Mouse (Mus musculus) limb, embryonic 13.5 days (tissue): Measurements from ENCODE around the gene Taf10. TPM values are rescaled to one million over a fixed set of nuclear protein-coding genes. Genes with fewer than 3 reads are reported as not detected.
A peak's percentile ranks its signal among the peaks of the same experiment; 100 is the strongest.
"Not testable (repeated sequence)": the region's sequence is repeated elsewhere in the genome, so short reads cannot be mapped to it uniquely, and the experiment has no call there.

Experiments
- ATAC-seq: fragments of 200-750 bp; cut with Nextera tagmentation; 2 replicates; pipeline ENCODE4 v1.8.0; 2017; ENCODE audit warnings: low read depth, moderate number of reproducible peaks, moderate TSS enrichment; ENCODE audit not compliant: low FRiP score
- H3K27ac ChIP-seq: fragments of 300-500 bp; sonication (generic); 2 replicates; pipeline ENCODE4 v1.5.1; 2015; ENCODE audit warnings: inconsistent platforms, mild to moderate bottlenecking, moderate library complexity
- H3K27me3 ChIP-seq: fragments of 300-500 bp; sonication (generic); 2 replicates; pipeline ENCODE4 v1.6.1; 2015; ENCODE audit warnings: mild to moderate bottlenecking, inconsistent platforms
- H3K36me3 ChIP-seq: fragments of 300-500 bp; sonication (generic); 2 replicates; pipeline ENCODE4 v1.6.1; 2015; ENCODE audit warnings: inconsistent platforms, mild to moderate bottlenecking, moderate library complexity
- H3K4me1 ChIP-seq: fragments of 300-500 bp; sonication (generic); 2 replicates; pipeline ENCODE4 v1.6.1; 2015; ENCODE audit warnings: inconsistent platforms
- H3K4me2 ChIP-seq: fragments of 300-500 bp; sonication (generic); replicated peaks from 2 replicates; pipeline ENCODE4 v1.6.1; 2015; ENCODE audit warnings: inconsistent platforms, mild to moderate bottlenecking, moderate library complexity
- H3K4me3 ChIP-seq: fragments of 300-500 bp; sonication (generic); 2 replicates; pipeline ENCODE4 v1.5.1; 2015; ENCODE audit warnings: moderate library complexity, mild to moderate bottlenecking, inconsistent platforms
- H3K9ac ChIP-seq: fragments of 300-500 bp; sonication (generic); 2 replicates; pipeline ENCODE4 v1.6.1; 2015; ENCODE audit warnings: mild to moderate bottlenecking, inconsistent platforms
- H3K9me3 ChIP-seq: fragments of 300-500 bp; sonication (generic); 2 replicates; pipeline ENCODE4 v1.6.1; 2016; ENCODE audit warnings: inconsistent platforms
- WGBS: fragments of 180-500 bp; shearing (Covaris S2); methylation state at CpG from one replicate; pipeline ENCODE4 v1.1.7; 2015; 5-methylcytosine and 5-hydroxymethylcytosine counted together
- polyA plus RNA-seq: library from polyadenylated mRNA; unstranded; fragments of >200 nt; fragmentation: Nextera tagmentation; extraction: Ambion mirVana; gene quantifications from 2 replicates; pipeline ENCODE4 v1.2.1, GENCODE M21; 2015

Gene Taf10
- polyA plus RNA-seq, 1 experiment from 2014 or later: 118 TPM

- peak within 1 kb of the TSS; percentile 59 for H3K4me3 ChIP-seq
- H3K9me3 ChIP-seq: no peaks in the 10 kb centered on the region
- peak; percentile 92 for ATAC-seq
- H3K4me2 ChIP-seq: peak within 1 kb of the TSS; percentile 77
- peak within 1 kb of the TSS; percentile 72 for H3K9ac ChIP-seq
- H3K36me3 ChIP-seq: peaks cover 63% of the 10 kb centered on the region
- peaks cover 5% of the 10 kb centered on the region for H3K4me1 ChIP-seq
- no peaks in the 10 kb centered on the region for H3K27me3 ChIP-seq
- H3K27ac ChIP-seq: 0 out of 2 replicates have a peak within 1 kb of the TSS, but pooled peaks have one; percentile 12
- 23% methylated on average over 20 of the region's 20 CpGs for WGBS
These were observed 7.6 kb upstream of the Taf10 start, which contains the start of gene Tpp1 for GRCm38 (mm10) chr7:105751491-105752433. Gene Tpp1 (minus strand): TSS chr7:105752235.

- no peak overlapping the region for H3K9ac ChIP-seq
- H3K27ac ChIP-seq: no peak overlapping the region
- peaks cover 34% of the 10 kb centered on the region for H3K36me3 ChIP-seq
- H3K9me3 ChIP-seq: no peaks in the 10 kb centered on the region
- WGBS: 76% methylated on average over 2 of the region's 2 CpGs
- no peak overlapping the region for H3K4me3 ChIP-seq
- H3K27me3 ChIP-seq: no peaks in the 10 kb centered on the region
- H3K4me2 ChIP-seq: no peak overlapping the region
- ATAC-seq: no peak
- H3K4me1 ChIP-seq: peaks cover 18% of the 10 kb centered on the region
These were observed 3.6 kb upstream of the Taf10 start for GRCm38 (mm10) chr7:105747776-105748175.

GRCm38 (mm10) chr7:105743246-105743925 is 775 bp downstream of the Taf10 start:
- H3K4me2 ChIP-seq: peak overlapping the region; percentile 86
- H3K9ac ChIP-seq: peak overlapping the region; percentile 92
- H3K9me3 ChIP-seq, H3K27ac ChIP-seq, H3K27me3 ChIP-seq, ATAC-seq: not testable (repeated sequence)
- H3K4me3 ChIP-seq: peak overlapping the region; percentile 93
- H3K4me1 ChIP-seq: peaks cover 26% of the 10 kb centered on the region
- 34% methylated on average over 20 of the region's 20 CpGs for WGBS
- H3K36me3 ChIP-seq: peaks cover 54% of the 10 kb centered on the region

- H3K9ac ChIP-seq, H3K9me3 ChIP-seq, H3K27ac ChIP-seq, H3K27me3 ChIP-seq, ATAC-seq: not testable (repeated sequence)
- Histone ChIP-seq H3K4me3 (peak overlapping the region; percentile 93), H3K4me2 (peak overlapping the region; percentile 86), H3K4me1 (peaks cover 33% of the 10 kb centered on the region), H3K36me3 (peaks cover 49% of the 10 kb centered on the region)
- WGBS: 87% methylated on average over 7 of the region's 7 CpGs
These were observed 1.5 kb downstream of the Taf10 start for GRCm38 (mm10) chr7:105742539-105743215.

- no peak overlapping the region for H3K9ac ChIP-seq
- no peak for ATAC-seq
- H3K36me3 ChIP-seq: peaks cover 46% of the 10 kb centered on the region
- 89% methylated on average over 9 of the region's 9 CpGs for WGBS
- no peak overlapping the region for H3K4me3 ChIP-seq
- H3K9me3 ChIP-seq: no peaks in the 10 kb centered on the region
- no peaks in the 10 kb centered on the region for H3K27me3 ChIP-seq
- no peak overlapping the region for H3K27ac ChIP-seq
- peaks cover 36% of the 10 kb centered on the region for H3K4me1 ChIP-seq
- H3K4me2 ChIP-seq: no peak overlapping the region
These were observed 2.2 kb downstream of the Taf10 start for GRCm38 (mm10) chr7:105741978-105742377.

- no peak overlapping the region for H3K4me3 ChIP-seq
- peaks cover 36% of the 10 kb centered on the region for H3K4me1 ChIP-seq
- no peaks in the 10 kb centered on the region for H3K27me3 ChIP-seq
- 86% methylated on average over 6 of the region's 6 CpGs for WGBS
- no peak overlapping the region for H3K27ac ChIP-seq
- no peak for ATAC-seq
- H3K9ac ChIP-seq: no peak overlapping the region
- peaks cover 36% of the 10 kb centered on the region for H3K36me3 ChIP-seq
- H3K4me2 ChIP-seq: no peak overlapping the region
- no peaks in the 10 kb centered on the region for H3K9me3 ChIP-seq
These were observed 3.3 kb downstream of the Taf10 start for GRCm38 (mm10) chr7:105740851-105741250.

GRCm38 (mm10) chr7:105740089-105740795 is 3.9 kb downstream of the Taf10 start:
- Histone ChIP-seq H3K9ac (no peak overlapping the region), H3K4me2 (no peak overlapping the region), H3K4me3 (no peak overlapping the region), H3K4me1 (peaks cover 37% of the 10 kb centered on the region), H3K36me3 (peaks cover 36% of the 10 kb centered on the region), H3K27ac (no peak overlapping the region), H3K27me3 (no peaks in the 10 kb centered on the region), H3K9me3 (no peaks in the 10 kb centered on the region)
- no peak for ATAC-seq
- WGBS: 88% methylated on average over 13 of the region's 13 CpGs

- peak; percentile 54 for ATAC-seq
- Histone ChIP-seq H3K9me3 (no peaks in the 10 kb centered on the region), H3K4me1 (peaks cover 38% of the 10 kb centered on the region), H3K4me2 (peak overlapping the region; percentile 79), H3K9ac (peak overlapping the region; percentile 57), H3K36me3 (peaks cover 46% of the 10 kb centered on the region), H3K27me3 (no peaks in the 10 kb centered on the region), H3K4me3 (peak overlapping the region; percentile 77), H3K27ac (peak overlapping the region; percentile 81)
- 21% methylated on average over 3 of the region's 3 CpGs for WGBS
These were observed 5.2 kb downstream of the Taf10 start for GRCm38 (mm10) chr7:105738948-105739347.

- peak overlapping the region; percentile 45; the same call in 1 of the 2 replicates for H3K9ac ChIP-seq
- H3K27ac ChIP-seq: peak overlapping the region; percentile 81; the same call in 1 of the 2 replicates
- H3K27me3 ChIP-seq: no peaks in the 10 kb centered on the region
- H3K4me1 ChIP-seq: peaks cover 35% of the 10 kb centered on the region
- 70% methylated on average over 2 of the region's 2 CpGs for WGBS
- peak overlapping the region; percentile 79 for H3K4me2 ChIP-seq
- H3K9me3 ChIP-seq: no peaks in the 10 kb centered on the region
- peaks cover 53% of the 10 kb centered on the region for H3K36me3 ChIP-seq
- H3K4me3 ChIP-seq: peak overlapping the region; percentile 77
- ATAC-seq: no peak
These were observed 5.9 kb downstream of the Taf10 start for GRCm38 (mm10) chr7:105738286-105738685.

- Histone ChIP-seq H3K27me3 (no peaks in the 10 kb centered on the region), H3K9ac (peak overlapping the region; percentile 92), H3K4me3 (peak overlapping the region; percentile 77), H3K4me1 (peaks cover 31% of the 10 kb centered on the region), H3K9me3 (no peaks in the 10 kb centered on the region), H3K36me3 (peaks cover 54% of the 10 kb centered on the region), H3K27ac (no peak overlapping the region), H3K4me2 (peak overlapping the region; percentile 79)
- 36% methylated on average over 3 of the region's 3 CpGs for WGBS
- ATAC-seq: no peak
These were observed 6.5 kb downstream of the Taf10 start for GRCm38 (mm10) chr7:105737648-105738047.

GRCm38 (mm10) chr7:105736911-105737521 is 7.1 kb downstream of the Taf10 start, which contains the start of gene Rrp8:
Gene Rrp8 (minus strand): TSS chr7:105737385.
- Histone ChIP-seq H3K9me3 (no peaks in the 10 kb centered on the region), H3K4me1 (peaks cover 31% of the 10 kb centered on the region), H3K27me3 (no peaks in the 10 kb centered on the region), H3K27ac (peak within 1 kb of the TSS; percentile 83), H3K9ac (peak within 1 kb of the TSS; percentile 92), H3K4me3 (peak within 1 kb of the TSS; percentile 77), H3K36me3 (peaks cover 54% of the 10 kb centered on the region), H3K4me2 (peak within 1 kb of the TSS; percentile 79)
- WGBS: under 1% methylated on average over 30 of the region's 30 CpGs
- ATAC-seq: peak; percentile 9; the same call in 1 of the 2 replicates
